Comparison of ENCODE assay signal across 7 mouse cellular contexts in genomic region chr5:53381492-53382199, GRCm38 (mm10).
DNase-seq lines count a peak whose midpoint lies in the region; ATAC-seq and TF ChIP-seq lines count a peak whose summit lies in the region.

No protein-coding gene starts in this region.

- no peak overlapping the region for H3K27ac ChIP-seq in kidney, postnatal 0 days
- H3K27ac ChIP-seq in kidney, adult 2 months (ENCODE audit: insufficient read depth, low read depth, low read length): no peak overlapping the region
- no peak overlapping the region for H3K27ac ChIP-seq in lung, embryonic 16.5 days (ENCODE audit: low read length)

- no peaks in the 10 kb centered on the region for H3K4me1 ChIP-seq in kidney, postnatal 0 days (replicated peaks; ENCODE audit: insufficient read depth, low read length)
- no peaks in the 10 kb centered on the region for H3K4me1 ChIP-seq in kidney, adult 2 months (ENCODE audit: control insufficient read depth, insufficient read depth, low read length)
- peaks cover 8% of the 10 kb centered on the region; the same call in 1 of the 2 replicates for H3K4me1 ChIP-seq in lung, embryonic 16.5 days (replicated peaks; ENCODE audit: control insufficient read depth, insufficient read depth, low read length)

- no peak overlapping the region for H3K4me2 ChIP-seq in kidney, postnatal 0 days (ENCODE audit: low read length)
- H3K4me2 ChIP-seq in lung, embryonic 16.5 days (ENCODE audit: low read depth, low read length): no peak overlapping the region

- no peaks in the 10 kb centered on the region for H3K9me3 ChIP-seq in kidney, postnatal 0 days (replicated peaks; ENCODE audit: low read length)
- H3K9me3 ChIP-seq in lung, embryonic 16.5 days (ENCODE audit: control insufficient read depth, low read length): no peaks in the 10 kb centered on the region

- no peaks in the 10 kb centered on the region for H3K27me3 ChIP-seq in kidney, postnatal 0 days (ENCODE audit: insufficient read depth, low read length)
- no peaks in the 10 kb centered on the region for H3K27me3 ChIP-seq in kidney, adult 2 months (replicated peaks; ENCODE audit: control insufficient read depth, insufficient read depth, low read length)
- H3K27me3 ChIP-seq in lung, embryonic 16.5 days (ENCODE audit: control insufficient read depth, insufficient read depth, low read depth, low read length): no peaks in the 10 kb centered on the region

- TF ChIP-seq POLR2A in kidney, adult 2 months (IDR thresholded peaks at IDR 0.05; ENCODE audit: low read depth, low read length): no peak

- H3K4me3 ChIP-seq in kidney, postnatal 0 days (replicated peaks; ENCODE audit: low read depth, low read length): no peak overlapping the region
- H3K4me3 ChIP-seq in kidney, adult 2 months (ENCODE audit: insufficient read depth, low read depth, low read length): no peak overlapping the region
- H3K4me3 ChIP-seq in lung, embryonic 16.5 days (ENCODE audit: low read length): no peak overlapping the region

- ATAC-seq in kidney, postnatal 0 days (replicated peaks; ENCODE audit: low FRiP score, low read depth): no peak
- ATAC-seq in lung, embryonic 16.5 days (ENCODE audit: low read depth): peak; percentile 57

- no peaks in the 10 kb centered on the region for H3K36me3 ChIP-seq in kidney, postnatal 0 days (ENCODE audit: insufficient read depth, low read length)
- H3K36me3 ChIP-seq in kidney, adult 2 months (ENCODE audit: control insufficient read depth, insufficient read depth, low read length): no peaks in the 10 kb centered on the region
- no peaks in the 10 kb centered on the region for H3K36me3 ChIP-seq in lung, embryonic 16.5 days (ENCODE audit: control insufficient read depth, insufficient read depth, low read length)

- peak; percentile 22; the same call in 1 of the 2 replicates for TF ChIP-seq CTCF in kidney, postnatal 0 days (IDR thresholded peaks at IDR 0.05; ENCODE audit: low read depth)
- no peak for TF ChIP-seq CTCF in kidney, adult 2 months (conservative IDR thresholded peaks at IDR 0.05; ENCODE audit: insufficient read depth, insufficient read length, low read depth, low read length)

- H3K9ac ChIP-seq in kidney, postnatal 0 days (ENCODE audit: low read depth, low read length): no peak overlapping the region
- no peak overlapping the region for H3K9ac ChIP-seq in lung, embryonic 16.5 days (ENCODE audit: low read length)

- WGBS in kidney, postnatal 0 days: 53% methylated on average over 13 of the region's 13 CpGs
- 55% methylated on average over 13 of the region's 13 CpGs for WGBS in kidney, adult 2 months
- 29% methylated on average over 13 of the region's 13 CpGs for WGBS in lung, embryonic 16.5 days

- DNase-seq in kidney, postnatal 0 days (ENCODE audit: low spot score): peak; percentile 28
- DNase-seq in kidney, adult 2 months: no peak
- DNase-seq in adipocyte (ENCODE audit: low spot score): peak; percentile 60
- peak; percentile 6 for DNase-seq in cerebellum, adult 9-11 months
- no peak for DNase-seq in layer of hippocampus, postnatal 36 days
- no peak for DNase-seq in layer of hippocampus, adult 11-12 months (ENCODE audit: low spot score)

Comparison
In these comparisons a context has a peak if more than half of its experiments do, and no peak if none do; other contexts are left out.
1. DNase-seq: peak in kidney, postnatal 0 days (single experiment), adipocyte (single experiment) and cerebellum, adult 9-11 months (single experiment); none in kidney, adult 2 months (single experiment), layer of hippocampus, postnatal 36 days (0 of 2) and layer of hippocampus, adult 11-12 months (single experiment).